Mouse (Mus musculus) brown adipose tissue, adult 24 weeks (tissue): ENCODE measurements at regions not wholly inside any gene's neighbourhood (a gene's known extent, or its start where the extent isn't known, plus 50 kb on each side); places are given as distances from the start of the nearest gene placed in this dataset.
"Not testable (repeated sequence)": the region's sequence is repeated elsewhere in the genome, so short reads cannot be mapped to it uniquely, and the experiment has no call there.

Source experiments
- H3K27ac ChIP-seq: fragments of 200-500 bp; replicated peaks from 2 replicates; pipeline ENCODE4 v1.5.1; 2012; ENCODE audit warnings: low read depth, mild to moderate bottlenecking, low read length
- H3K4me1 ChIP-seq: fragments of 200-500 bp; 2 replicates; pipeline ENCODE4 v1.6.1; 2012; ENCODE audit warnings: low read length, mixed read lengths; ENCODE audit not compliant: control insufficient read depth, insufficient read depth, insufficient read length
- H3K4me3 ChIP-seq: fragments of 200-500 bp; 2 replicates; pipeline ENCODE4 v1.5.1; 2012; ENCODE audit warnings: low read depth, mild to moderate bottlenecking, low read length, moderate library complexity; ENCODE audit not compliant: insufficient read depth

DNA sequence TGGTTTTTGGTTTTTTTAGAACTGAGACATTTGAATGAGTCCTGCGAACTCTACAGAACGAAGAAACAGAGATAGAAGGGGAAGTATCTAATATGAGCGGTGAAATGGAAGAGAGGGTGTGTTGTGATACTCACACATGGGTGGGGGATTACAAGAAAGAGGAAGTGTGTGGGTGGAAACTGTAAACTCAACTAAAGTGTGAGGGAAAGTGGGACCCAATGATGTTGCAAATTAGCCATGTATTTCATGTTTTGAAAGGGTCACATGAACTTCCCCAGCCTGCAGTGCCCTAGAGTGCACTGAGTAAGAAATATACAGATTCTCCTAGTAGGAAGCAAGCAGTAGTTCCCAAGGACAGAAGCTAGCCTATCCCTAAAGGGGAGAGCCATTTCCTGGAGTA, 524.3 kb upstream of the Cdh5 start:
- Histone ChIP-seq H3K4me3 (no peak overlapping the region), H3K4me1 (no peaks in the 10 kb centered on the region), H3K27ac (no peak overlapping the region)

DNA sequence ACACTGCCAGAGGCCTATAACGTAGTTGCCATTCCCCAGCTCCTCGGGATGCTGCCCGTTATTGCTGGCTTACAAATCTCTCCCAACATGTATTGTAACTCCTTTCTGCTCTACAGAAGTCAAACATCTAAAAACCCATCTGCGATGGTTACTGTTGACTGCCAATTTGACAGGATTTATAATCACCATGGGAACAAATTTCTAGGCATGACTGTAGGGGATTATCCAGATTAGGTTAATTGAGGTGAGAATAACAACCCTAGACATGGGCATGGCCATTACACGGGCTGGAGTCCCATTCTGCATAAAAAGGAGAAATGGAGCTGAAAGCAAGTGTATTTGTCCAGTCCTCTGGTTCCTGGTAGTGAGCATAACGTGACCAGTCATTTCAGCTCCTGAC, 523.4 kb upstream of the Cdh5 start:
- Histone ChIP-seq H3K4me1 (no peaks in the 10 kb centered on the region), H3K4me3 (no peak overlapping the region)

DNA sequence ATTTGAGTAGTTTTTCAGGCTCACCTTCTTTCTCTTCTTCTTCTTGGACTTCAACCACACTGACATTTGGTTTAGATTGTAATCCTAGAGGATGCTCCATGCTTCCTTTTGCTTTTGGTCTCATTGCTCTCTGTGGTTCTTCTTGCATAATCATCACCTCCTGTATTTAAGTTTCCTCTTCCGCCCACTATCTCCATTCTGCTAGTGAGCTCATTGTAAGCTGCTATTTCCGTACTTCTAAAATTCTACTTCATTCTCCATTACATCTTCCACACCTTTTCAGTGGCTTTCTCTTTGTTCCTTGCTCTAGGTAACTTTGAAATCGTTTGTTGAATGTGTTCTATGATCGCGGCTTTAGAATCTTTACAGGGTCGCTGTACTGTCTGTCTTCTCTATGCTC, 493.1 kb upstream of the Cdh5 start:
- H3K4me1 ChIP-seq = no peaks in the 10 kb centered on the region
- H3K27ac ChIP-seq = no peak overlapping the region
- H3K4me3 ChIP-seq = no peak overlapping the region

More for the DNA sequence above, 523.4 kb upstream of the Cdh5 start:
- H3K27ac ChIP-seq = no peak overlapping the region

DNA sequence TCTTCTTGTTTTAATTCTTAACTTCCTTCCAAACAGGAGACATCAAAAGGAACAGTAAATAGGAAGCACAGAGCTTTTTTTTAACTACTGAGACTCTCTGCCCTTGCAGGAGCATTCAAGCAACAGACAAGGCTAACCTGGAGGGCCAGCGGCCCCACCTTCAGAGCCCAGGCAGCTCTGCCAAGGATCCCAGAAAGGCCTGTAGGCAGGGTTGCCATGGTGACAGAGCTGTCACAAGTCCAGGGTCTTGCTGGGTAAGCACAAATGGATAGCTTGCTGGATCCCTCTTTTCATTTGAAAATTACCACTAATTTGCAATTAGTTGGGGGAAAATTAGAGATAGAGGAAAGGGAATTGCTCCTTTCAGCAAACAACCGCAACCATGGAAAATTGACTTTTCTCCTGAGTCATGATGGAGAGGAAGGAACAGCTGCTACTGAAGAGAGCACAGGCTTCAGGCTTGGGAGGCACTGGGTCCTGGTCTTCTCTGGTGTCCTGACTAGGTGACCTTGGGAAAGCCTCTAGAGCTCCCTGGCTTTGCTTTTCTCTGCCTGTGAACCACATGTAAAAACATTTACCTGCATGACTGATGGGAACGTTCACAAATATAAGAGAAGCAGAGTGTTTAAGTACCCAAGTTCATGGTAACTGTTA, 477.5 kb upstream of the Cdh5 start:
- H3K27ac ChIP-seq = no peak overlapping the region
- H3K4me3 ChIP-seq = no peak overlapping the region

DNA sequence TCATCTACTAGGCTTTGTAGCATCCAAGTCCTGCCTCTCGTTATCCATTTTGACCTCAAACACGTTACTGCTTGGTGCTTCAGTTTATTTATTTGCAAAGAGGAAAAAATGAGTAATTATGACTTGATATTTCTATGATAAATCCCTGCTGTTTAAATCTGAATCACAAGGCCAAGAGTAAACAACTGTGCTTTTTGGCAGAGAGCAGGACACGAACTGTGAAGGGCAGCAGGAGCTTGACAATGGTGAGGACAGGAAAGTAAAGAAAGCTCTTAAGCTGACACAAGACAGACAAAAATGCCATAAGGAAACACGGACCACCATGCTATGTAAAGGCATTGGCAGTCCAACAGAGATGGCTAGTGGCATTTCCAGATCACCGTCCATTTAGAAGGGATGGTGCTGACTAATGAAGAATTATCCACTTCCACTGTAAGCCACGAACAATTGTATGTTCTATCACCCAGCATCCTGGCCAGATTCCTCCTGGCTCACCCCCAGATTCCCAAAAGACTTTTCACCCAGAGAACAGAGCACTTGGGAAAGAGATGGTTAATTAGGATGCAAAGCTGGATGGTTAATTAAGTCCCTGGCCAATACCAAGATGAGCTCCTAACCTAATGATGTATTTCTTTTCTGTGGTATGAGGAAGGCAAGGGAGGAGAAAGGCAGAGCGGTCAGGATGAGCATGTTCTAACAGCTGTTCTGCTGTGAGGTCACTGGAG, 476.1 kb upstream of the Cdh5 start:
- no peak overlapping the region for H3K27ac ChIP-seq
- no peak overlapping the region for H3K4me3 ChIP-seq
- no peaks in the 10 kb centered on the region for H3K4me1 ChIP-seq

More for the DNA sequence above, 477.5 kb upstream of the Cdh5 start:
- H3K4me1 ChIP-seq = no peaks in the 10 kb centered on the region

DNA sequence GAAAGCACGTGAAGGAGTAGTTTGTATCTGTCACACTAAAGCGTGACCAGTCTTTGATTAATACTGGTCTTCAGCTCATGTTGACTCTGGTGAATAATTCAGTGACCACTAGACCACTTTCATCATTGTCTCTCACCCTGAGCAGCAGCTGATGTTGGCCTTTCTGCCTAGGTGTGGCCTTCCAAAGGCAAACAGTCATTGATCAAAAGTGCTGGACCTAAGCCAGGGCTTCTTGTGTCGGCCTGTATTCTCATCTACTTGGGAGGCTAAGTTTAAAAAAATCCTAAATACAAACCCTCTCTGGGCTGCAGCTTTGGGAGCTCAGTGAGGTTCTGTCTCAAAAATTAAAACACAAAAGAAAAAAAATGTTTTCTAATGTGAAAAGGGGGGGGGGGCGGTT, 475.0 kb upstream of the Cdh5 start:
- no peak overlapping the region for H3K4me3 ChIP-seq
- H3K27ac ChIP-seq = no peak overlapping the region
- H3K4me1 ChIP-seq = no peaks in the 10 kb centered on the region

DNA sequence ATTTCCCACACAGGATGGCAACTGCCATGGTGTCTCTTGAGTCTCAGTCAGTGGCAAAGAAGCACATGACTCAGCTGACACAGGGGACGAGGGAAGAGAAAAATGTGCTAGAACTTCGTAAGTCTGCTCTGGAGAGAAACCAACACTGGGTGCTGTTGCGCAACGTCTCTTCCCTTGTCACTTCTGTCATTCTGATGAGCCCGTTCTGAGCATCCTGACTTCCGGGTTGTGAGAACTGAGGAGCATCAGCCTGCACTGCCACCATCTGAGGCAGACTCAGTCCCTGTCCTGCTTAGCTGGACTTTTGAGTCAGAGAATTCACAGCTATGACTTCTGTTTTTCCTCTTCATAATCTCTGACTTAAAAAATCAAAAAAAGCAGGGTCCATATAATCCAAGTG, 468.9 kb upstream of the Cdh5 start:
- no peaks in the 10 kb centered on the region; the same call in 1 of the 2 replicates for H3K4me1 ChIP-seq
- H3K27ac ChIP-seq = no peak overlapping the region
- H3K4me3 ChIP-seq = no peak overlapping the region

DNA sequence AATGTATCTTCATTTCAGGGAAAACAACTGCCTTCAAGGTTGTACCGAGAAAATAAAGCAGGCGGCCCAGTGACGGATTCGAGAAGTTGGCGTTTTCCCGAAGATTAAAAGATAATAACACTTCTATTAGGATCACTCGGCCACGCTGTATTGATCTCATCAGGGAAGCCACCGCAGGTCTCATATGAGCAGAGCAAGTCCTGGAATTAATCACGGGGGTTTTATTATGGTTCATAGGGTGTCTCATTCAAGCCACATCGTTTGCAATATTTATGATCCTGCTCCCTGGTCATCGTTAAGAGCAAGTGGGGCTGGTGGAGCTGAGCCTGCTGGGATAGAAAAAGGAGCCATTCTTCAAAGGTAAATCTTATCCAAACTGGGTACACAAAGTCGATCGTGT, 466.5 kb upstream of the Cdh5 start:
- Histone ChIP-seq H3K4me1 (no peaks in the 10 kb centered on the region; the same call in 1 of the 2 replicates), H3K4me3 (no peak overlapping the region), H3K27ac (no peak overlapping the region)

DNA sequence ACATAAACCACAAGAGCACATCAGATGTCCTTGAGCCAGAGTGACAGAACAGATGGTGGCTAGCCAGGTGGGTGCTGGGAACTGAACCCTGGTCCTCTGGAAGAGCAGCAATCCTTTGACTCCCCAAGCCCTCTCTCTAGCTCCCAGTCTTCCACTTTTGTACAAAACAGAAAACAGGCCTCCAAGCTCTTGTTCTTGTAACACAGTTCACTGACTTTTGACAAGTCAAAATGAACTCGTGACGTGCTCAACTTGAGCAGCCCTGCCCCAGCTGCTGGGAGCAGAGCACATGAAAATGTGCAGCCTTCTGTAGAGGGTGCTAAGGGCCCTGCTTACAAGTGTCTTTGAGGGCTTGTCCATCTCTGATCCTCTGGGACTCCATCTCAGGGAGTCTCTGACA, 457.8 kb upstream of the Cdh5 start:
- no peaks in the 10 kb centered on the region for H3K4me1 ChIP-seq
- H3K27ac ChIP-seq = no peak overlapping the region
- no peak overlapping the region for H3K4me3 ChIP-seq

DNA sequence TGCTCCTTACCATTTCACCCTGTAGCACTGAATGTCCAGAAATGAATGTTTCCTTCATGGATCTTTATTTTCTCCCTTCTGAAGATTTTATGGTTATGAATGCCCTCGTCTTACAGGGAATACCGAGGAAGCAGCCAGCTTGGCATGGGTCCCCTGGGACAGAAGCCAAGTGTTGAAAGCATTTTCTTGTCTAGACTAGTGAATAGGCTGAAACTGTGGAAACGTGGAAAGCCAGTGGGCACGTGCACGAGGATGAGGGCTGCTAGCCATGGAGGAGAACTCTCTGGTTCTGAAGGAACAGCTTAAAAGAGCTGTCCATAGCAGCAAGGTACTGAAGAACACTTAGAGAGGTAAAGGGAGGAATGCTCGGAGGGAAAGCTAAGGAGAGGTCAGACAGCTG, 457.3 kb upstream of the Cdh5 start:
- H3K27ac ChIP-seq = no peak overlapping the region
- no peaks in the 10 kb centered on the region for H3K4me1 ChIP-seq
- H3K4me3 ChIP-seq = no peak overlapping the region

DNA sequence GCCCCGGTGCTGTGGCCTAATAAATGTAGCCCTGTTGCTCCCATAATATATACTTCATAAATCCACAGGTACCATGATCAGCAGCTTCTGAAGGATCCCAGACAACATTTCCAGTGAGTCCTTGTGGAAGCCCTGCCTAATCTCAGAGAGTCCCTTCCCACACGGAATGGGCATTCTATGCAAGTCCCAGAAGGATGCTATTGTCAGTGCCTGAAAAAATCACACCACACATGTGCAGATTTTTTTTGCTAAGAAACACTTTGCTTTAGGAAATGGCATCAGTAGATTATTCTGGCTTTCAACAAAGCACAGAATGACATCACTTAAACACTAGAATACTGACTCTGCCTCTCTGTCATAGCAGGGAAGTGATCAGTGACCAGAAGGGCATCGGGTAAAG, 456.6 kb upstream of the Cdh5 start:
- Histone ChIP-seq H3K27ac (no peak overlapping the region), H3K4me1 (no peaks in the 10 kb centered on the region), H3K4me3 (no peak overlapping the region)

DNA sequence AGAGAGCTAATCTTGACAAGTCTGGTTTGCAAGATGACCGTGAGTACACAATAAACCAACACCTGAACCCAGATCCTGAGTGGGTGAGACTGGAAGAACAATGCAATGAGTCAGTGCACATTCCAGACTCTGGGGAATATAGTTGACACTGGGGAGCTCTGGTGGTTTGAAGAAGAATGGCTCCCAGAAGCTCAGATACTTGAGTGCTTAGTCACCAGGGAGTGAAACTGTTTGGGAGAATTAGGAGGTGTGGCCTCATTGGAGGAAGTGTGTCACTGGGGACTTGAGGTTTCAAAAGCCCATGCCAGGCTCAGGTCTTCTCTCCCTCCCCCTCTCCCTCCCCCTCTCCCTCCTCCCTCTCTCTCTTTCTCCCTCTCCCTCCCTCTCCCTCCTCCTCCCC, 436.6 kb upstream of the Cdh5 start:
- Histone ChIP-seq H3K4me1 (no peaks in the 10 kb centered on the region), H3K27ac (no peak overlapping the region), H3K4me3 (no peak overlapping the region)

DNA sequence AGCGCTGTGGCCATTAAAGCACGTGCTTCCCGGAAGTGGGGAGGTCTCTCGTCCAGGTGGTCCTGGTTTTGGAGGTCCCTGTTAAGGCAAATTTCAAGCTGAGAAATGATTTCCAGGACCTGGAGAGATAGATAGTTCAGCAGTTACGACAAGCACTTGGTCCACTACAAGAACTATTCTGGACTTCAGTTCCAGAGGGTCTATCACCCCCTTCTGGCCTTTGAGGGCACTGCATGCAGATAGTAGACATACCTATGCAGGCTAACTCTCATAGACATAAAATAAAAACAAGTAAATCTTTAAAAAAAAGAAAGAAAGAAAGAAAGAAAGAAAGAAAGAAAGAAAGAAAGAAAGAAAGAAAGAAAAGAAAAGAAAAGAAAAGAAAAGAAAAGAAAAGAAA, 415.2 kb upstream of the Cdh5 start:
- not testable (repeated sequence) for H3K4me3 ChIP-seq, H3K27ac ChIP-seq, H3K4me1 ChIP-seq

DNA sequence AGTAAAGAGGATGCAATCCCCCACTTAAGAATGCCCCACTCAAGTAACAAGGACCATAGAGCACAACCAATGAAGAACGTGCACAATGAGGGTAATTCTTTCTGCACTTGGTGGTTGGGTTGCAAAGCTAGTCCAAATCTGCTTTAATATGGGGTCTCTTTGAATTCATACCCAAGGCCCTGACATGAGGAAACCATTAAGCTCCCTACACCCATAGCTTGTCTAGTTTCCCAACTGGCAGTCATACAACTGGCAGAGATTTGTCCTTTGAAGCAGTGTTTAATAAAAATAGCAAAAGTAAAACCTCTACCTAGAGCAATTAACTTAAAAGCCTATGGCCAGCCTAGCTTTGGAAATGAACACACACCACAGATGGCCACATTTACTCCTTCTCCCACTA, 411.0 kb upstream of the Cdh5 start:
- Histone ChIP-seq H3K4me1 (no peaks in the 10 kb centered on the region), H3K27ac (no peak overlapping the region), H3K4me3 (no peak overlapping the region)

DNA sequence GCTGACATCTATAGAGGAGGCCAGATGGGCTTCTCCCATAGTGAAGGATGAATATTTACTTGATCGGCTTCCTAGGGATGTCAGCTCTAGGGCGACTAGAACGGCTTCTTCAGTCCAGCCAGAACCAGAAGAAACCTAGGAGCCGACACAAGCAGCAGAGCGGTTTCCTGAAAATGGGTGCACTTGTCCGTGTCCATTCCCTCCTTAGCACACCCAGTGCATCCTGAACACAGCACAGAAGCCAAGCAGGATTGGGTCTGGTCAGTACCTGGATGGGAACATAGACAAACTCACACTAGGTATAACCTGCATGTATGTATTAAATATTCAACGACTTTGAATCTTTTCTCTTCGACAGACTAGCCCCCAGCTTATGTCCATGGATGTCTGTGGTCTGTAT, 407.9 kb upstream of the Cdh5 start:
- Histone ChIP-seq H3K27ac (no peak overlapping the region), H3K4me3 (no peak overlapping the region), H3K4me1 (no peaks in the 10 kb centered on the region)

DNA sequence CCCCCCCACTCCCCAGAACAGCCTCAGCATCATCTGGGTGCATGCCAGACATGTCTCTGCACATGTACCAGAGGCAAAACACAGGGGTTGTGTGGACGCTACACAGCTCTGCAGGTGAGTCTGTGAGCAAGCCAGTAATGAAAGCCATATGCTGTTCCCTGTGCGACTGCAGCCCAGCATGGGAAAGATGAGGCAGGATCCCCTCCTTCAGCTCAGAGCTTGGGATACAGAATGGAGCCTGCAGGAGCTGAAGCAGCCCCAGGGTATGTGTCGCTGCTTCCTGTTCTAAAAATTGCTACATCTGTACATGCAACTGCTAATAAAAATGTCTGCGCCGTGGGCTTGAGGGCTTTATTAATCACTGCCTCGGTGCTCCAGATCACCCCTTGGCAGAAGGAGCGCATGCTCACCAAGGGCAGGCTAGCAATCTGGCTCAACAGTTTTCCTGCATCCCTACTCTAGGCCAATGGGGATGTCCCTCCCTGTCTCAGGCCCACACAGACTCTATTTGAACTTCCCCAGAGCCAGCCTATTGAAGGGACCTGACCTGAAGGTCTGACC, 407.0 kb upstream of the Cdh5 start:
- H3K27ac ChIP-seq = no peak overlapping the region
- no peak overlapping the region for H3K4me3 ChIP-seq
- no peaks in the 10 kb centered on the region for H3K4me1 ChIP-seq
